Mouse (Mus musculus) heart, embryonic 16.5 days (tissue): ENCODE results near the gene Knl1. TPM values are rescaled to one million over a fixed set of nuclear protein-coding genes. Genes with fewer than 3 reads are reported as not detected.
A peak's percentile ranks its signal among the peaks of the same experiment; 100 is the strongest.

Experiments
- ATAC-seq: fragments of 200-750 bp; cut with Nextera tagmentation; replicated peaks from 2 replicates; pipeline ENCODE4 v1.8.0; 2017; ENCODE audit warnings: moderate number of reproducible peaks; ENCODE audit not compliant: insufficient read depth, low FRiP score; ENCODE audit errors: extremely low read depth
- H3K27ac ChIP-seq: fragments of 300-500 bp; sonication (generic); 2 replicates; pipeline ENCODE4 v1.5.1; 2014; ENCODE audit warnings: mild to moderate bottlenecking, low read length, control low read depth, moderate library complexity
- H3K27me3 ChIP-seq: fragments of 300-500 bp; sonication (generic); 2 replicates; pipeline ENCODE4 v1.6.1; 2014; ENCODE audit warnings: low read length, mixed read lengths; ENCODE audit not compliant: control insufficient read depth, insufficient read depth
- H3K36me3 ChIP-seq: fragments of 300-500 bp; sonication (generic); 2 replicates; pipeline ENCODE4 v1.6.1; 2014; ENCODE audit not compliant: control insufficient read depth, insufficient read depth
- H3K4me1 ChIP-seq: fragments of 300-500 bp; sonication (generic); 2 replicates; pipeline ENCODE4 v1.6.1; 2014; ENCODE audit warnings: low read length, mixed read lengths; ENCODE audit not compliant: control insufficient read depth, insufficient read depth
- H3K4me2 ChIP-seq: fragments of 300-500 bp; sonication (generic); 2 replicates; pipeline ENCODE4 v1.6.1; 2014; ENCODE audit warnings: low read depth, mild to moderate bottlenecking, control low read depth, low read length
- H3K4me3 ChIP-seq: fragments of 300-500 bp; sonication (generic); 2 replicates; pipeline ENCODE4 v1.5.1; 2014; ENCODE audit warnings: mild to moderate bottlenecking, control low read depth, low read length
- H3K9ac ChIP-seq: fragments of 300-500 bp; sonication (generic); 2 replicates; pipeline ENCODE4 v1.6.1; 2014; ENCODE audit warnings: low read length, control low read depth
- H3K9me3 ChIP-seq: fragments of 300-500 bp; sonication (generic); replicated peaks from 2 replicates; pipeline ENCODE4 v1.6.1; 2016; ENCODE audit warnings: low read length; ENCODE audit not compliant: control insufficient read depth
- WGBS: fragments of 180-500 bp; shearing (Covaris S2); extraction: QIAGEN DNeasy Blood & Tissue Kit; methylation state at CpG from one replicate; pipeline ENCODE4 v1.1.7; 2014; 5-methylcytosine and 5-hydroxymethylcytosine counted together
- polyA plus RNA-seq: library from polyadenylated mRNA; unstranded; fragments of >200 nt; fragmentation: Nextera tagmentation; extraction: Ambion mirVana; gene quantifications from 2 replicates; pipeline ENCODE4 v1.2.1, GENCODE M21; 2015

The Knl1 gene
- polyA plus RNA-seq, 1 experiment from 2014 or later: 39.5 TPM

DNA sequence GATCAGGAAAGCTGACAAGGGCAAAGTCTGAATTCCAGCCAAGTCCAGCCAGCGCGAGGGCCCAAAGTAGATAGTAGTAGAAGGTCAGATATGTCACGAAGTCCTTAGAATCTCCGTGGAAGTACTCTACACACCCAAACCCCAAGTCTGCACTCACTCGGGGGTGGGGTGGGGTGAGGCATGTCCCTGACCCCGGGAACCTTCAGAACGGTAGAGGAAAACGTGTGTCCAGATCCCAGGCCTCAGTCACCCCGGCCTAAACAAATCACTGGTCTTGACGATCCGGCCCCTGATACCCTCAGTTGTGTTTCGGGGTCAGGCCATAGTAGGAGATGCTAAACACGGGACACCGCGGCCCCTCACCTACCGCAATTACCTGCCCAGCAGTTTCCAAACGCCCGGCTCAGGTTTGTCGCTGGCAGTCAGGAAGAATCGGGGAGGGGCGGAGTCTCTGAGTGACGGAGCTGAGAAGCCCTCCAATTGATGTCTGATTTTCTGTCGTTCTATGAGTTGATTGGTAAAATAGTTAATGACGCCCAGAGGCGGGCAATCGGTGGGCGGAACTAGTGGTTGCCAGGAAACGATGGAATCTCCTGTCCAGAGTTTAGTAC is 17.9 kb upstream of the Knl1 start, which contains the start of gene Ccdc32:
Gene Ccdc32, minus strand, starts transcription at position 453 of the 611 bp plus-strand sequence.
- Histone ChIP-seq H3K4me3 (peak within 1 kb of the TSS; percentile 87), H3K27me3 (no peaks in the 10 kb centered on the region), H3K4me2 (peak within 1 kb of the TSS; percentile 88), H3K4me1 (peaks cover 11% of the 10 kb centered on the region), H3K9me3 (no peaks in the 10 kb centered on the region), H3K36me3 (peaks cover 6% of the 10 kb centered on the region; the same call in 1 of the 2 replicates), H3K9ac (peak within 1 kb of the TSS; percentile 84), H3K27ac (0 out of 2 replicates have a peak within 1 kb of the TSS, but pooled peaks have one; percentile 9)
- ATAC-seq: peak; percentile 96
- under 1% methylated on average over 28 of the region's 28 CpGs for WGBS

DNA sequence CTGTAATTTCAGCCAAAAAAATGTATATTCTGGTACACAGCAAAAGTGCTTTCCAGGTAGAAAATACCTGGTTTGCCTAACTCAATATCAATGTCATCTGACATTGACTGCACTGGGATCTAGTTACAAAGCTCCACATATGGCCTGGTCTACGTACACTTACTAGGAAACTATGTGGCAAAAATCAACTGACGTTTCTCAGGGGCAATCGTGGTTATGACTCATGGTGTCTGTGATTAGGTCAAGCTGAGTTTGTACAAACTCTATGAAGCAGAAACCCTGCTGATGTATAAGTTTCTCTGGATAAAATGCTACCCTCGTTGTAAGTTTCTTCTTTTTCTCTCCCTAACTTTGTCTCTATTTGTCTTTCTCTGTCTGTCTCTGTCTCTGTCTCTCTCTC is 14.7 kb upstream of the Knl1 start:
- ATAC-seq: no peak
- 55% methylated on average over 4 of the region's 4 CpGs for WGBS
- H3K27ac ChIP-seq: no peak overlapping the region
- H3K4me2 ChIP-seq: no peak overlapping the region
- peaks cover 24% of the 10 kb centered on the region for H3K4me1 ChIP-seq
- H3K9ac ChIP-seq: no peak overlapping the region
- H3K9me3 ChIP-seq: no peaks in the 10 kb centered on the region
- no peak overlapping the region for H3K4me3 ChIP-seq
- no peaks in the 10 kb centered on the region for H3K36me3 ChIP-seq
- no peaks in the 10 kb centered on the region for H3K27me3 ChIP-seq

DNA sequence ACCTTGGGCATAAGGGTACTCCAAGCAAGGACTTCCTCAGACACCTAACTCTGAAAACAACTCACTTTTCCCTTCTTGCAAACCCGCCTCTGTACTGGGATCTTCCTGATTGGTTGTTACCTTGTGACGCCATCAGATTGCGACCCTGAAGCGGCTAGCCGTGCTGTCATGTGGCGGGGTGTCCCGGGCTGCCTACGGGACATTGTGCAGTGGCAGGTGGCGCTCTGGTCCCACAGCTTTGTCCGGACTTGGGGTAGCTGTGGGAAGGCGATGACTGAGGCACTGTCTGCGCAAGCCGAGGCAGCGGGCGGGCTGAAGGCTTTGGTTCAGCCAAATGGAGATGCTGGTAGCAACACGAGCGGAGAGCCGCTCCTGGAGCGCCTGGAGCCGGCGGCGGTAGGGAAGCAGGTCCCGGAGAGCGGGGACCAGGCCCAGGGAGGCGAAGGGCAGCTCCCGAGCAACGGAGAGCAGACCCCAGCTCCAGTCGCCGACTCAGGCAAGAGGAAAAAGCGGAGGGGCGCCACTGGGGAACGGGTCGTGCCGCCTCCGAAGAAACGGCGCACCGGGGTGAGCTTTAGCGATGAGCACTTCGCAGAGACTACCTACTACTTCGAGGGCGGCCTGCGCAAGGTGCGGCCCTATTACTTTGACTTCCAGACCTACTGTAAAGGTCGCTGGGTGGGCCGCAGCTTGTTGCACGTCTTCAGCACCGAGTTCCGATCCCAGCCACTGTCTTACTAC is 12.1 kb upstream of the Knl1 start, which contains the start of gene Rpusd2:
Gene Rpusd2, plus strand, starts transcription at position 135 of the 741 bp plus-strand sequence.
- no peaks in the 10 kb centered on the region for H3K27me3 ChIP-seq
- WGBS: under 1% methylated on average over 49 of the region's 49 CpGs
- peak within 1 kb of the TSS; percentile 75 for H3K4me2 ChIP-seq
- peak within 1 kb of the TSS; percentile 95 for H3K9ac ChIP-seq
- no peaks in the 10 kb centered on the region for H3K9me3 ChIP-seq
- ATAC-seq: peak; percentile 95
- H3K4me3 ChIP-seq: peak within 1 kb of the TSS; percentile 99
- H3K36me3 ChIP-seq: peaks cover 11% of the 10 kb centered on the region; the same call in 1 of the 2 replicates
- peaks cover 12% of the 10 kb centered on the region for H3K4me1 ChIP-seq
- H3K27ac ChIP-seq: peak within 1 kb of the TSS; percentile 94

DNA sequence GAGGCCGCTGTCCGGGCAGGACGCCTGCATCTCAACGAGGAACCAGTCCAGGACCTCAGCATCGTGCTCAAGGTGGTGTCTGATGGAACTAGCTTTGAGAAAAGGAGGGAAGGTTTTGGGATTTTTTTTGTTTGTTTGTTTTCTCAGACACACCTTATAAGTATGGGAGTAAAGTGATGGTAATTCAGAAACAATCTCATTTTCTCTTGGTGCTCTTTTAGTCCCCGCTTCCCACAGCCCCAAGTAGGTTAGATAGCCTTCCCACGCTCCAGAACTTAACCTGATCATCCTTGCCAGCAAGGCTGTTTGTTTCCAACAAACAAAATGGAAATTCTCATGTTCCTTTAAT is 11.5 kb upstream of the Knl1 start:
- Histone ChIP-seq H3K27me3 (no peaks in the 10 kb centered on the region), H3K27ac (peak overlapping the region; percentile 94), H3K36me3 (peaks cover 11% of the 10 kb centered on the region; the same call in 1 of the 2 replicates), H3K4me1 (peaks cover 12% of the 10 kb centered on the region), H3K4me2 (peak overlapping the region; percentile 75), H3K4me3 (peak overlapping the region; percentile 99), H3K9me3 (no peaks in the 10 kb centered on the region), H3K9ac (peak overlapping the region; percentile 95)
- 11% methylated on average over 7 of the region's 7 CpGs for WGBS
- ATAC-seq: no peak

DNA sequence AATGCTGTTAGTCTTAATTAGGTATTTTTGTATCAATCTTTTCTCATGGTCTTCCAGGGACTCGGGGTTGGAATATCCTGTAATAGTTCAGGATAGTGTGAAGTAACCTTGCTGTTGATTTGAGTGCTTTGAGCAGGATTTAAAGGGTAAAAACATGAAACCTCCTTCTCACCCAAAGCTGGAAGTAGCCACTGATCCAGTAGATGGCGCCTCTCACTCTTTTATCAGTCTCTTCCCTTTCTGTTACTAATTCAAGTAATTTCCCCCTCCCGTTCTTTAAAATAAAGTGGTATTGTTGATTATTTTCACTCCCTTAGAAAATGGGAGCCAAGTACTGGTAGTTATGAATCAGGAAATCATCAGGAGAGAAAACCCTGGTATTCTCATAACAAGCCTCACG is 6.0 kb upstream of the Knl1 start:
- H3K4me1 ChIP-seq: peaks cover 2% of the 10 kb centered on the region
- ATAC-seq: no peak
- H3K4me3 ChIP-seq: no peak overlapping the region
- no peak overlapping the region for H3K4me2 ChIP-seq
- peaks cover 11% of the 10 kb centered on the region; the same call in 1 of the 2 replicates for H3K36me3 ChIP-seq
- H3K27me3 ChIP-seq: no peaks in the 10 kb centered on the region
- H3K27ac ChIP-seq: no peak overlapping the region
- no peaks in the 10 kb centered on the region for H3K9me3 ChIP-seq
- 42% methylated on average over 4 of the region's 4 CpGs for WGBS
- H3K9ac ChIP-seq: no peak overlapping the region

DNA sequence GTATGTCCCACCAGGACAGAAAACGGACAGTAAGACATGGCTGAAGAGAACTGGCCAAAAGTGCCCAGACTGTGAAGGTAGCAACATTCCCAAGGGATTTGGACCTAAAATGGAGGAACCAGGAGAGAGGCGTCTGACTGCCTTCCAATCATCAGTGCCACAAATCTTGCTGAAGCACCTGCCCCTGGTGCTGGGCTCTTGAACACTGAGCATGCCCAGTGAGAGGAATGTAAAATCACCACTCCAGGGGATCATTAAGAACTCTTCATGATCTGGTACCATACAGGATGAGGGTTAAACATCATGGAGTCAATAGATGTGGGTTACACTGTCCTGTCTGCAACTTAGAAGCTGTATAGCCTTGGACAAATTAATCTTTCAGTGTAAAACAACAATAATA is 1.8 kb upstream of the Knl1 start:
- Histone ChIP-seq H3K4me1 (peaks cover 11% of the 10 kb centered on the region), H3K27ac (no peak overlapping the region), H3K36me3 (no peaks in the 10 kb centered on the region), H3K9ac (no peak overlapping the region), H3K27me3 (no peaks in the 10 kb centered on the region), H3K9me3 (no peaks in the 10 kb centered on the region), H3K4me2 (no peak overlapping the region), H3K4me3 (no peak overlapping the region)
- ATAC-seq: no peak
- whole genome bisulfite sequencing: 58% methylated on average over 2 of the region's 2 CpGs

DNA sequence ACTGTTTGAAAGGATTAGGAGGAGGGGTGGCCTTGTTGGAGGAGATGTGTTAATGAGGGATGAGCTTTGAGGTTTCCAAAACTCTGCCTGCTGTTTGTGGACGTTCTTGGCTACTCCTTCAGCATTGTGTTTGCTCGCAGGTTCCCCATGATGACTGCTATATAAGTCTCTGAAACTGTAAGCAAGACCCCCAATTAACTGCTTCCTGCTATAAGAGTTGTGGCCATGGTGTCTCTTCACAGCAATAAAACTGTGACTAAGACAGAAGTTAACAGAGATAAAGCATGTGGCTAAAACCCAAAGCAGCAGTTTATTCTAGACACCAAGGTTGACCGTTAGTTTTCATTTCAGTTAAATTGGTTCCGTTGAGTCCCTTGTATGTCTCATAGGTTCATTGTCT is 930 bp downstream of the Knl1 start:
- peak overlapping the region; percentile 69 for H3K4me2 ChIP-seq
- WGBS: 17% methylated on average over 4 of the region's 4 CpGs
- H3K27ac ChIP-seq: no peak overlapping the region
- peaks cover 11% of the 10 kb centered on the region for H3K4me1 ChIP-seq
- H3K9ac ChIP-seq: peak overlapping the region; percentile 85
- H3K9me3 ChIP-seq: no peaks in the 10 kb centered on the region
- no peaks in the 10 kb centered on the region for H3K36me3 ChIP-seq
- ATAC-seq: no peak
- H3K27me3 ChIP-seq: no peaks in the 10 kb centered on the region
- H3K4me3 ChIP-seq: peak overlapping the region; percentile 97

DNA sequence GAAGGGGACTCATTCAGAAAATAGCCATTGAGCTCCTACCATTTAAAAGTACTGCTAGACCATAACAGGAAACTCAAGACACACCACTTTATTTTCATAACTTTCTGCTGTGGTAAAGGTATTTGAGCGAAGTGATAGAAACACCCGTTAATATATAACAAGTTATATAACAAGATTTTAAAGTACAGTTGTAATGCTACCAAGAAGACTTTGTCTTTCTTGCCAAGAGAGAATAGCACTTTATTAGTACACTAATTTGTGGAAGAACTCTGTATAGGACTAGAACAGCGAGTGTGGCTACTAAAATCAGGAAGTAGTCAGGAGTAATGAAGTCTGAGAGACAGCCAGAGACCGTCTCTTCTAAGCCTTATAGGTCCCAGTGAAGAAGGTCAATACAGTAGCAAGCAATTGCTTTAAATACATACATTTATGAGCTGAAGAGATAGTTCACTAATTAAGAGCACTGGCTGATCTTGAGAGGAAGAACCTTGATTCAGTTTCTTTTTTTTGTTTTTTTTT is 3.3 kb downstream of the Knl1 start:
- Histone ChIP-seq H3K4me1 (peaks cover 11% of the 10 kb centered on the region), H3K4me2 (no peak overlapping the region), H3K4me3 (no peak overlapping the region), H3K36me3 (no peaks in the 10 kb centered on the region), H3K27ac (no peak overlapping the region), H3K9me3 (no peaks in the 10 kb centered on the region), H3K27me3 (no peaks in the 10 kb centered on the region), H3K9ac (no peak overlapping the region)
- WGBS: 87% methylated on average over 4 of the region's 4 CpGs
- ATAC-seq: no peak

DNA sequence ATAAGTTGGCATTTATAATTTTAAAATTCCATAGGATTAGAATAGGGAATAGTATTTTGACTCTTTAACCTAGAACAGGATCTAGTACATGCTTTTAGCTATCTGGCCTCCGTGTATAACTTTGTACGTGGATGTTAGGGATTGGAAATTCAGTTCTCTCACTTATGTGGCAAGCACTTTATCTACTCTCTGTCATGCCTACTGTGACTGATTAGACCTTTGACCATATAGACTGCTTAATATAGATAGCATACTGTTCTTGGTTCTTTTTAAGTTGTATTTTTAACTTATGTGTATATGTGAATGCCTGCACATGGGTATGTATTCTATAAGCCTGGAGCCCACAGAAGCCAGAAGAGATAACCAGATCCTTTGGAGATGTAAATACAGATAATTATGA is 13.2 kb downstream of the Knl1 start:
- Histone ChIP-seq H3K4me1 (no peaks in the 10 kb centered on the region), H3K27me3 (no peaks in the 10 kb centered on the region), H3K36me3 (peaks cover 11% of the 10 kb centered on the region; the same call in 1 of the 2 replicates), H3K27ac (no peak overlapping the region), H3K9ac (no peak overlapping the region), H3K4me3 (no peak overlapping the region), H3K9me3 (no peaks in the 10 kb centered on the region), H3K4me2 (no peak overlapping the region)
- 94% methylated on average over 2 of the region's 2 CpGs for WGBS
- ATAC-seq: no peak
